Mouse (Mus musculus): ENCODE data around the gene Gm42715.
"Not testable (repeated sequence)": the region's sequence is repeated elsewhere in the genome, so short reads cannot be mapped to it uniquely, and the experiment has no call there.

The Gm42715 gene

DNA sequence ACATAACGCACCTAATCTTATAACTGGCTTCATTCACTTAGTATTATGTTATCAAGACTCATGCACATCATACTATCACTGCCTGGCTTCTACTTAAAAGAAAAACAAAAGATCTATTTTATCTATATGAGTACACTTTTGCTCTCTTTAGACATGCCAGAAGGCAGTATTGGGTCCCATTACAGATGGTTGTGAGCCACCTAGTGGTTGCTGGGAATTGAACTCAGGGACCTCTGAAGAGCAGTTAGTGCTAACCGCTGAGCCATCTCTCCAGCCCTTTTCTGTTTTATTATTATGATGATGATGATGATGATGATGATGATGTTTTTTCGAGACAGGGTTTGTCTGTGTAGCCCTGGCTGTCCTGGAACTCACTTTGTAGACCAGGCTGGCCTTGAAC is 21.0 kb upstream of the Gm42715 start:
- peak; percentile 77 for DNase-seq

DNA sequence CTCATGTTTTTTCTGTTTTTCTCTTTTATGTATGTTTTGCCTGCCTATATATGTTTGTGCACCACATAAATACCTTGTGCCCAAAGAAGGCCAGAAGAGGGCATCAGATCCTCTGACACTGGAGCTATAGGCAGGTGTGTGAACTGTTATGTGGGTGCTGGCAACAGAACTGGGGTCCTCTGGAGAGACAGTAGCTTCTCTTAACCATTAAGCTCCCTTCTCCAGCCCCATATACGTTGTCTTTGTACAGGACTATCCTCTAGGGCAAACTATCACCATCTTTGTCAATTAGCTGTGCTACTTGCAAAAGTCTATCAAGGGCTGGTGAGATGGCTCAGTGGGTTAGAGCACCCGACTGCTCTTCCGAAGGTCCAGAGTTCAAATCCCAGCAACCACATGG is 11.1 kb upstream of the Gm42715 start:
- no peak for DNase-seq

DNA sequence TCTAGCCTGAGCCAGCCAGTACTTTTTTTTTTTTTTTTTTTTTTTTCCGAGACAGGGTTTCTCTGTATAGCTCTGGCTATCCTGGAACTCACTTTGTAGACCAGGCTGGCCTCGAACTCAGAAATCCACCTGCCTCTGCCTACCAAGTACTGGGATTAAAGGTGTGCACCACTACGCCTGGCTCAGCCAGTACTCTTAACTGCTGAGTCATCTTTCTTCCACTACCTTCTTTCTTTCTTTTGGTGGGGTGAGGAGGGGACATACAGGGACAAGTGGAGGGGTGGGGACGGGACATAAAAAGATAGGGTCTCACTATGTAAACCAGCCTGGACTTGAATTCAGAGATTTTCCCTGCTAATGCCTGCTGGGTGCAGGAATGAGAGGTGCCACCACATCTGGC is 9.6 kb upstream of the Gm42715 start:
- not testable (repeated sequence) for DNase-seq

DNA sequence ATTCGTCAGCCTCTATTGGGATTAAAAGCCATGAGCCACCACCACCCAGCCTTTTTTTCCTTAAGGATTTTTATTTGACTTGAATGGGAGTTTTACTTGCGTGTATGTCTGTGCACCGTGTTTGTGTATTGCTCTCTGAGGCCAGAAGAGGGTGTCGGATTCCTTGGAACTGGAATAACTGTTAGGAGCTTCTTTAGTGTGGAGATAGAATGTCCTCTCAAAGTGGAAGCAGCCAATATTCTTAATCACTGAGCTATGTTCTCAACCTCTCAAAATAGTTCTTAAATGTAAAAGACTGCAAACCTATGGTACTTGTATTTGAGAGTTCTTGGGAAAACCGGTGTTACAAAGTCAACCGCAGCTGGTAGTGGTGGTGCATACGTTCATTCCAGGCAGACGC is 8.1 kb upstream of the Gm42715 start:
- DNase-seq = peak; percentile 26

DNA sequence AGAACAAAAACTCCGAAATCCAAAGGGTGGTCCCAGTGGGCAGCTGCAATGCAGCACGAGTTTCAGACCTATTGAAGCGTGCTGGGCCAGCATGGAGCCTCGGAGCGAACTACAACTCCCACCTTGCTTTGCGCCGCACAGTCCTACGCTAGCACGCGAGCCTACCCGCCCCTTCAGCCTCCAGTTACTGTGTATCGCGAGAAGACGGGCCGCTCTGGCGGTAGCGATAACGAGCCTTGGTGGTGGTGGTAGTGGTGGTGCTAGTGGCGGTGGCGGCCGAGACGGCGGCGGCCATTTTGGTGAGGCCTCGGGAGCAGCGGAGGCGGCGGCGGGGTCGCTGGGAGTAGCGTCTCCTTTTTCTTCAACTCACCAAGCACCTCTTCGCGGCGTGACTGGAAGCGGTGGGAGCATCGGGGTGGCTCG is 7.6 kb upstream of the Gm42715 start, which contains the start of gene Srcap:
Gene Srcap (plus strand): TSS at position 176 of the 423 bp plus-strand sequence.
- peak; percentile 99 for DNase-seq

DNA sequence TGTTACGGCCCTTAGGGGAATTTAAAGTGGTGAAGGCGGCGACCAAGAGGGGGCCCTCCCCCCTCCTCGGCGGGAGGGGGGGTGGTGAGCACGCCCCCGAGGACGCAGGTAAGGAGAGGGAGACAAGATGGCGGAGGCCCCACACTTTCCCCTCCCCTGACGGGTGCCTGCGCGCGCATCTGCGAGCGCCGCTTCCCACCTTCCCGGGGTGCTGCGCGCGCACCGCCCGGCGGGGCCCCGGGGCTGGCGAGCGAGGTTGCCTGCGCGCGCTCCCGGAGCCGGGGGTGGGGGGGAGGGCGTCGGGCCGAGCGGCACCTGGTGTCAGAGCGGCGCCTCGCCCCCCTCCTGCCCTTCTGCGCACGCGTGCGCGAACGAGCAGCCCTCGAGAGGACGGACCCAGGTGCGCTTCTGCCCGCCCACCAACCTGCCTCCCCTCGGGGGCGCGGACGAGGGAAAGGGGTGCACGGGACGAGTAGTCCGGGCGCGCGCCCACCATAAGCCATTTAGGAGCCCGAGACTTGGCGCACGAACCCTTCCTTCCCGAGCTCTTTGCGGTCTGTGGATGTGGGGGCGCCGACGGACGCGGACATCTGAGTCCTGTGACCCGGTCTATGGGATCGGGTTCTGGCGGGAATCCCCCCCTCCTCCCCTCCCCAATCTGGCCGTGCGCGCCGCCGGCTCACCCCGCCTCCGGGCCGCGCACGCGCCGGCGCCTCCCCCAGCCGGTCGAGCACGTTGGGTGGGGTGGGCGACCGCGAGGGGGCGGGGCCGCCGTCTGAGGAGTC is 7.0 kb upstream of the Gm42715 start:
- peak; percentile 91 for DNase-seq

DNA sequence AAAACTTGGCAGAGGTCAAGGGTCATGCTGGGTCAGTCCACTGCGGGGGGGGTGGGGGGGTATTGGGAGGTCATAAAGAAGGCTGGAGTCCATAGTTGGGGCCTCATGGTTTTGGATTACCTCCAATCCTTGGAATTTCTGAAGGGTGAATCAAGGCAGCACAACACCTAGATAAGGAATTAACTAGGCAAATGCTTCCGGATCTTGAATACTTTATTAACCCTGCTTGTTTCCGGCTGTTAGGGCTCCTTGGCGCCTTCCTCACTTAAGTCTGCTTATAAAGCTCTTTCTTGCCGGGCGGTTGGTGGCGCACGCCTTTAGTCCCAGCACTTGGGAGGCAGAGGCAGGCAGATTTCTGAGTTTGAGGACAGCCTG is 6.4 kb upstream of the Gm42715 start:
- DNase-seq = peak; percentile 49

DNA sequence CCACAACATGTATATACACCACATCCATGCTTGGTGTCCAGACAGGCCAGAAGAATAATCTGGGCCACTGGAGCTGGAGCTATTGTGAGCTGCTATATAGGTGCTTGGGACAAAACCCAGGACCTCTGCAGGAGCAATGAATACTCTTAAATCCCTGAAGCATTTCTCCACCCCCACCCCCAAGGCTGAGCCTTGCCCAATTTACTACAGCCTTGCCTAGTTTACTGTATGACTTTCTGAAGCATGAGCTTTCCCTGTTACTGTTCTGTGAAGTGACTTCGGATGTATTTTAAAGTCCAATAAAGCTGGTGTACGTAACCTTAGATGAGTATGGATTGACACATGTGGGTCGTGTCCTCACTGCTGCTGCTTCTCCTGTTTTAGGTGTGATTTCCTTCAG is 5.6 kb upstream of the Gm42715 start:
- no peak for DNase-seq

DNA sequence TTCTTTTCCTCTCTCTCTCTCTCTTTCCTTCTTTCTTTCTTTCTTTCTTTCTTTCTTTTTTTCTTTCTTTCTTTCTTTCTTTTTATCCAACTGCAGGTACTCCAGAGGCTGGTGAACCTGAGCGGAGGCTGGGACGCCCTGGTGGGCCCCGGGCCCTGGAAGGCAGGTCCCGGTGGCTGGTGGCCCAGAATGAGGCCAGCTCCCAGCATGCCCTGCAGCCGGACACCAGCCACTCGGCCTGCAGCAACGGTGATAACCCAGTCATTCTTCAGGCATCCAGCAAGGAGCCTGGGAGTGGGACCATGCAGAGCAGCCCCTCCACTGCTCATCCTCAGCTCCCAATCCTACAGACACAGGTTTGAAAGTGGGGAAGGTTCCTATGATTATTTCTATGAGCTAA is 3.5 kb upstream of the Gm42715 start:
- no peak for DNase-seq

DNA sequence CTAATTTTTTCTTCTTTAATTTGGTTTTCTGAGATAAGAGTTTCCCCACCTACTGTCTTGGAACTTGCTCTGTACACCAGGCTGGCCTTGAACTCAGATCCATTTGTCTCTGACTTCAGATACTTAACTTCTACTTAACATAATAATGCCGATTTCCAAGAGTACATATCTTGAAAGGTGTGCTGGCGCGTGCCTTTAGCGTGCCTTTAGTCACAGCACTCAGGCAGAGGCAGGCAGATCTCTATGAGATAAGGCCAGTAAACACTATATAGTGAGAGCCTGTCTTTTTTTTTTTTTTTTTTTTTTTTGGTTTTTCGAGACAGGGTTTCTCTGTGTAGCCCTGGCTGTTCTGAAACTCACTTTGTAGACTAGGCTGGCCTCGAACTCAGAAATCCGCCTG is 3.0 kb upstream of the Gm42715 start:
- no peak for DNase-seq

DNA sequence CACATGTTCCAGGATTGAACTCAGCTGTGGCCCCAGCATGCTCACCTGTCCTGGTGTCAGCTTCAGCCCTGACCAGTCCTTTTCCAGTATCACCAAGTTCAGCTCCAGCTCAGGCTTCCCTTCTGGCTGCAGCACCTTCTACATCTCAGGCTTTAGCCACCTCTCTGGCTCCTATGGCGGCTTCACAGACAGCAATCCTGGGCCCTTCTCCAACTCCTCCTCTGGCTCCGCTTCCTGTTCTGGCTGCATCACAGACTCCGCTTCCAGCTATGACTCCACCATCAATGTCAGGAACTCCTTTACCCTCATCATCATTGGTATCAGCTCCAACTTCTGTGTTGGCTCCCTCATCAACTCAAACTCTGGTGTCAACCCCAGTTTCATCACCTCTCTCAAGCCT is 22.3 kb downstream of the Gm42715 start:
- no peak for DNase-seq

DNA sequence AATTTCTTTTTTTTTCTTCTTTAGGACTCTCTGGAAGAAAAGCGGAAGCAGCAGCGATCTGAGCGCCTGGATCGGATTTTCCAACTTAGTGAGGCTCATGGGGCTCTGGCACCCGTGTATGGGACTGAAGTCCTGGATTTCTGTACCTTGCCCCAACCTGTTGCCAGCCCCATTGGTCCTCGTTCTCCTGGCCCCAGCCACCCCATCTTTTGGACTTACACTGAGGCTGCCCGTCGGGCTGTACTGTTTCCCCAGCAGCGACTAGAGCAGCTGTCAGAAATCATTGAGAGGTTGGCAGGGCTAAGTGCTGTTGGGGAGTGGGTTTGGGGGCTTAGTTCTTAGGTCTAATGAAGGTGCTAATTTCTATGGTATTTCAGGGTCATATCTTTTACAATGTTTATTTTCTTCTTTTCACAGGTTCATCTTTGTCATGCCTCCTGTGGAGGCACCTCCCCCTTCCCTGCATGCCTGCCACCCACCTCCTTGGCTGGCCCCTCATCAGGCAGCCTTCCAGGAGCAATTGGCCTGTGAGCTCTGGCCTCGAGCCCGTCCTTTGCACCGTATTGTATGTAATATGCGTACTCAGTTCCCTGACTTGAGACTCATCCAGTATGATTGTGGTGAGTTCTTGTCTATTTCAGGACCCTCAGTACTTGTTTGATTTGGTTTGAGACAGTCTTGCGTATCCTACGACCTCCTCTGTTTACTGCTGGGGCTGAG is 29.9 kb downstream of the Gm42715 start:
- DNase-seq = no peak

DNA sequence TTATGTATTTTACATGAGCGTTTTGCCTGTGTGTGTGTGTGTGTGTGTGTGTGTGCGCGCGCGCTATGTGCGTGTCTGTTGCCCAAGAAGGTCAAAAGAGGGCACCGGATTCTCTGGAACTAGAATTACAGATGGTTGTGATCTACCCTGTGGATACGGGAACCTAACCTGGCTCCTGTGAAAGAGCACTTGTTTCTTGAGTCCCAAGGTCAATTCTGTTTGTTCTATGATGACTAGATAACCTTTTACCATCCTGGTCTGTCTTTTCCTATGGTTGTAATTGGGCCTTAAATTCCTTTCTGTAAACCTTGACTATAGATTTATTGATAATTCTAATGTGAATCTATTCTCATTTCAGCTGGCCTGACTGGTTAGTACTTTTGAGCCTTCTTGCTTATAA is 32.2 kb downstream of the Gm42715 start:
- DNase-seq = no peak

DNA sequence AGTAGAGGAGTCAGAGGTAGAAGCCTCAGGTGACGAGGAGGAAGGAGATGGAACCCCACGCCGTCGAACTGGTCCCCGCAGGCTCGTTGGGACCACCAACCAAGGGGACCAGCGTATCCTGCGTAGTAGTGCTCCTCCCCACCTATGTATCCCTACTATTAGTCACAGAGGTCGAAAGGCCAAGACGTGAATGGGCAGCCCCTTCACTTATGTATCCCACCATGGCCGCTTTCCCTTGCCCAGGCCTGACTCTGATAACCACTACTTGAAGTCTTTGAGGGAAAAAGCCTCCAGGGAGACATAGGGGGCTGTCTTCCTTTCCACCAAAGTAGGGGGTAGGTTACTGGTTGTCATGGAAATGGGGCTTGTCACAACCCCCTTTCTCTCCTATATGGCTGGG is 41.2 kb downstream of the Gm42715 start:
- no peak for DNase-seq

DNA sequence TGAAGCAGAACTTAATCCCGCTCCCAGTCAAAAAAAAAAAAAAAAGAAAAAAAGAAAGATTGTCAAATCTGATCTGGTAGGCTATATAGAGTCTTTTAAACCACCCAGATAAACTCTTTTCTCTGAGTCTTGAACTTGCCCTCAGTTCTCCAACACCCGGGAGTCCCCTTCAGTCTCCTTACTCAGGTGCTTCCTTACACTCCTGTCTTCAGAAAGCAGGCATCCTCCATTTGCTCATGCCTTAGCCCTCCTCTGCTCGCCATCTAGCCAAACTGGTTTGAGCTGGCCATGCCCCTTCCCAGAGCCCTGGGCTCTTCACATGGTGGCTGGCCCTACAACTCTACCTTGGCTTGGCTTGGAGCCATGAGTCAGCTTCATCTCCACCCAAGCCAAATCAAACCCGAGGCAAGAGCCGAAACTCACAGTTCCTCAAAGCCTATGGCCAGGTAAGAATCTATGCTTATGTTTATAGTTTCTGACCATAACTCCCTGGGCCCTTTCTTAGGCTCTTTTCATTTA is 42.0 kb downstream of the Gm42715 start, which contains the start of gene Tmem265:
Gene Tmem265 (plus strand): TSS at position 51 of the 519 bp plus-strand sequence.
- peak; percentile 55 for DNase-seq

DNA sequence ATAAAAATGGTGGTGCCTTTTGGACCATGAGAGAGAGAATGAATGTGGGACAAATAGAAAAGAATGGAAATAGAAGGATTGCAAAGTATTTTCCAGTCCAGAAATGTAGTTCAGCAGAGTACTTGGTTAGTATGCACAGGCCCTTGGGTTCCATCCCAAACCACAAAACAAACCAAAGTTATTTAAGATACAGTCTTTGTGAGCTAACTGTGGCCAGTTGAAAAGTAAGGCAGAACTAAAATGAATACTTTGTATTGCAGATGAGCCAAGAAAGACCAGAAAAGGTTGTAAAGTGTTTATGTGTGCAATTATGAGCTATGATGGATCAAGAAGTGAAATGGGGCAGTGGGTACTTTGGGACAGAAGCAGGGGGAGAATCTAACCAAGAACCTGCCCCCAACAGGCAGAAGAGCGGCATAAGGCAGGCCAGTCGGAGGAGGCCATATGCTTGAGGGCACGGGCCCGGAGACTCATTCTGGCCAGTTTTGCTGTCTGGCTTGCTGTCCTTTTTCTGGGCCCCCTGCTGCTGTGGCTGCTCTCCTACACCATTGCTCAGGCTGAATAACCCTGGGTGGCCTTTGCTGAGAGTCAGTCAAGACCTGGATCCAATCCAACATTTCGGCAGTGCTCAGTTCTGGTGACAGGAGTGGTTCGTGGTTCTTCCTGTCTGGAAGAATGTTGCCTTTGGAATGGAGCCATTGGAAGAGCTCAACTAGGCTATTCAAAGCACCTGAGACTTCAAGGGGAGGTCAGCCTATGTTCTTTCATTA is 45.2 kb downstream of the Gm42715 start:
- peak; percentile 70 for DNase-seq

DNA sequence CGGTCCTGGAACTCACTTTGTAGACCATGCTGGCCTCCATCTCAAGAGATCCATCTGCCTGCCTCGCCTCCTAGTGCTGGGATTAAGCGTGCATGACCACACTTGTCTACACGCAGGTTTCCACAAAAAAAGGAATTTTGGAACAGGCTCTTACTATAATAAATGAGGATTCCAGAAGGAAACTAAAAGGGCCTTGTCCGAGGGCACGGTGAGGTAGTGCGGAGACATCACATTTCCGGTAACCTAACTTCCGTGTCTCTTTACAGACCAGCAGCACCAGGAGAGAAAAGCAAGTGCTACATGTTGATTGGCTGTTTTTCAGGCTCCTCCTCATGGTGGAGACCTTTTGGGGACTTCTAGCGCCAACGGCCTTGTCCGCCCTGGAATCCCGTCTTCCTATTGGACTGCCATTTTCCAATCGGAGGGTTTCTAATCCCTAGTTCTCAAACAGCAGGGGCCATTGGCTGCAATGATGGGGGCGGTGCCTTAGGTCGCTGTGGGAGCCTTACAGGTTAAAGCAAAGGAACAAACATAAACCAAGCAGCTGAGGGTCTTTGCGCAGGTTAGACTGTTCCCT is 53.6 kb downstream of the Gm42715 start, which contains the start of gene Phkg2:
Gene Phkg2 (plus strand): TSS at position 446 of the 577 bp plus-strand sequence.
- peak; percentile 98 for DNase-seq

DNA sequence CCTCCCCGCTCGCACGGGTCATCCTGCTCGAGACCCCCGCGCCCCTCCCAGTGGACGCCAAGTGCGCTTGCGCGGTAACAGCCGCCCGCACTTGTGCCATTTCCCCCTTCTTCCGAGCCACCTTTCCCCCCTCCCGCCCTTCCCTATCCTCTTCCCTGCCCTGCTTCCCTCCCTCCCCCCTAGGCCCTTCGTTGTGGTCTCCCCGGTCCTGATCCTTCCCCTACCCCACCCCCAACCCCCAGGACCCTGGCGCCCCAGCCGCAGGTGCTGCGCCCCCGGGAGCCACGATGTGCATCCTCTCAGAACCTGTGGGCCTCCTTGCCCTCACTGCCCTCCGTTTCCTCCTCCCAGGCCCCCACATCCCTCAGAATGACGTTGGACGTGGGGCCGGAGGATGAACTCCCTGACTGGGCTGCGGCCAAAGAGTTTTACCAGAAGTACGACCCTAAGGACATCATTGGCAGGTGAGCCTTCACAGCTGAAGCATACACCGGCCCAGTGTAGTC is 54.2 kb downstream of the Gm42715 start:
- DNase-seq = no peak

DNA sequence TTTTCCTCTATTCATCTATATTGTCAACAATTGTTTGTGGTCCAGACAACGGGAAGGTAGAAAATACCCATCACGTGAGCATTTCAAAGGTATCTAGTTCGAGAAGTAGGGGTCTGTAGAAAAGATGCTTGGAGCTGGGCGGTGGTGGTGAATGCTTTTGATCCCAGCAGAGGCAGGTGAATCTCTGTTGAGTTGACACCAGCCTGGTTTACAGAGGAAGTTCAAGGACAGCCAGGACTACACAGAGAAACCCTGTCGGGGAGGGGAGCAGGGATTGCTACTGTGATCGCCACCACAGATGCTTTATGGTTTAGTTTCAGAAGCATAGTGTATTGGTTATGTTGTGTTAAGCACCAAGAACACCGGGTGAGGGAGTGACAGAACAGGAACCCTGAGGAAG is 54.7 kb downstream of the Gm42715 start:
- no peak for DNase-seq

DNA sequence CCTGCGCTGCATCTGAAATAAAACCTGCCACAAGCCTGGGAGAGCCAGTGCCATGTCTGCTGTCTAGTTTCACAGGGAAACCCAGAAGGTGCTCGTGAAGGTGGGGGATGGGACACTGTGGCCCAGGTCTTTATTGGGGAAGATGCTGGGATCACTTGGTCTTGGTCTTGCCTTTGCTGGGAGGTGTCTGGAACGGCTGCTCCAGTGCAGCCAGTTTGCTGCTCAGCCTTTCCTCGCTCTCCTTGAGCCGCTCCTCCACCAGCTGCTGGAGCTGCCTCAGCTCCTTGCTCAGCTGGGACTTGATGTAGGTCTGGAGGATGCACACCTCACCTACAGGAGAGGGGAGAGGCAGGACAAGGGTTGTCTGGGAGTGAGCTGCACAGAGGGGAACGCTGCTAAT is 63.9 kb downstream of the Gm42715 start:
- DNase-seq = no peak

DNA sequence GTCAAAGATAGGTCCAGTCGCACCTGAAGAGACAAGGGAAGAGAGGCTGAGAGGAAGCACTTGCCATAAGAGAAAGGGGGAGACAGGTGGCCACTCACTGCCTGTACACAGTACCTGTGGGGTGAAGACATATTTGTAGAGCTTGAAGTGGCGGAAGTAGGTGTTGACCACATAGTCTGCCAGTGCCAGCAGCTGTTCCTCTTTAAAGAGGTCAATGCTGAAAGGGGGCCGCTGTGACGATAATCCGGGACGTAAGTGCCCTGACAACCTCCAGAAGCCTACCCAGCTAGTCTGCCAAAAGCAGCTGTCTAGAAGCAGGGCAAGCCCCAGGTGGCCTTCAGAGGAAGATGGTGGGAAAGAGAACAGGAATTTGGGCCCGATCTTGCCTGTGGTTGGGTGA is 65.6 kb downstream of the Gm42715 start:
- DNase-seq = peak; percentile 62

DNA sequence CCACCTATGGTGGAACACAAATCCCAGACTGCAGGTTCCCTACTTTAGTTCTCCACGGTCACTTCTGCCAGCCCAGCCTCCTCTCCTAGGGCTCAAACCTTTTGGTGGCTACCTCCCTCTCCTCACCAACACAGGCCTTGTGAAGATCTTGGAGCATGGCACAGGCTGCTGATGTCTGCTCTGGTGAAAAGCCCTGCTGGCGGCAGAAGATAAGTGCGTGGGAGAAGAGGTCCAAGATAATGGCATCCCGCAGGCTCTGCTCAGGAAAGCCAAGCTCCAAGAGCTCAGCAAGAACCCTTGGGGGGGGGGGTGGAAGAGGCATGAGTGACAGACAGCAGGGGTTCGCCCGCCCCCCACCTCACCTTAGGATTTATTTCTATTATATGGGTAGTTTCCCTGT is 66.8 kb downstream of the Gm42715 start:
- no peak for DNase-seq

DNA sequence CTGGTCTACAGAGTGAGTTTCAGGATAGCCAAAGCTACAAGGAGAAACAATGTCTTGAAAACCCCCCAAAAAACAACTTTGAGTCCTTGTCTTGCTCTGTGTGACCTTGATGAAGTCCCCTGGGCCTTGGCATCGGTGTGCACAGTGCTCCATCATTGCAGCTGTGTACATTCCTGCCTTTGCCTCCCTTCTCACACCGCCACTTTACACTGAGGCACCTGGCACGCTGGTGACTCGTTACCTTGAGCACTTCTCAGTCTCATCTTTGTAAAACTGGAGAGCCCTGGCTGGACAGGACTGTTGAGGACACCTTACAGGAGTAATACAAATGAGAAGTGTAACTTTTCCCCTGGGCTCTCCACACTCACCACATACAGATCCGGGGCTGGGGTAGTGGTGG is 67.8 kb downstream of the Gm42715 start:
- DNase-seq = no peak
